Mouse (Mus musculus) forebrain, postnatal 0 days (tissue): ENCODE results near the gene Drg2. TPM values are rescaled to one million over a fixed set of nuclear protein-coding genes. Genes with fewer than 3 reads are reported as not detected.

ENCODE experiments used
- ATAC-seq: fragments of 200-750 bp; cut with Nextera tagmentation; 2 replicates; pipeline ENCODE4 v1.8.0; 2017; ENCODE audit warnings: mild to moderate bottlenecking, moderate library complexity
- DNase-seq: peaks from one replicate; pipeline ENCODE4 v3.0.0-alpha.2; 2015
- H3K27ac ChIP-seq: fragments of 300-500 bp; sonication (generic); 2 replicates; pipeline ENCODE4 v1.5.1; 2014; ENCODE audit warnings: low read depth, mild to moderate bottlenecking, antibody characterized with exemption, low read length, moderate library complexity, mixed read lengths
- H3K27me3 ChIP-seq: fragments of 300-500 bp; sonication (generic); 2 replicates; pipeline ENCODE4 v1.6.1; 2014; ENCODE audit warnings: mild to moderate bottlenecking, low read length, mixed read lengths; ENCODE audit not compliant: insufficient read depth
- H3K36me3 ChIP-seq: fragments of 300-500 bp; sonication (generic); 2 replicates; pipeline ENCODE4 v1.6.1; 2014; ENCODE audit warnings: mild to moderate bottlenecking, moderate library complexity; ENCODE audit not compliant: insufficient read depth
- H3K4me1 ChIP-seq: fragments of 300-500 bp; sonication (generic); 2 replicates; pipeline ENCODE4 v1.6.1; 2014; ENCODE audit warnings: antibody characterized with exemption; ENCODE audit not compliant: insufficient read depth
- H3K4me2 ChIP-seq: fragments of 300-500 bp; sonication (generic); 2 replicates; pipeline ENCODE4 v1.6.1; 2014; ENCODE audit warnings: low read depth, mild to moderate bottlenecking, moderate library complexity
- H3K4me3 ChIP-seq: fragments of 300-500 bp; sonication (generic); 2 replicates; pipeline ENCODE4 v1.5.1; 2014; ENCODE audit warnings: low read depth, low read length, mixed read lengths
- H3K9ac ChIP-seq: fragments of 300-500 bp; sonication (generic); 2 replicates; pipeline ENCODE4 v1.6.1; 2014; ENCODE audit warnings: mild to moderate bottlenecking
- H3K9me3 ChIP-seq: fragments of 300-500 bp; sonication (generic); 2 replicates; pipeline ENCODE4 v1.6.1; 2016; ENCODE audit warnings: low read length
- CTCF ChIP-seq: sonication (generic); IDR thresholded peaks from 2 replicates; pipeline ENCODE4 v1.5.1; 2016; ENCODE audit warnings: antibody characterized with exemption, control low read depth, low read depth
- WGBS: fragments of 180-500 bp; shearing (Covaris S2); extraction: QIAGEN DNeasy Blood & Tissue Kit; methylation state at CpG from one replicate; pipeline ENCODE4 v1.1.7; 2014; 5-methylcytosine and 5-hydroxymethylcytosine counted together
- polyA plus RNA-seq: library from polyadenylated mRNA; unstranded; fragments of >200 nt; fragmentation: Nextera tagmentation; extraction: Ambion mirVana; gene quantifications from 2 replicates; pipeline ENCODE4 v1.2.1, GENCODE M21; 2015
- total RNA-seq: library from RNA; depleted of rRNA; stranded (reverse); fragments of >200 nt; gene quantifications from 2 replicates; pipeline ENCODE4 v1.2.3, GENCODE M21; 2014

Drg2 gene
- total and polyA plus RNA-seq, 2 experiments from 2014 or later = 82.6 to 83.8 TPM

- H3K4me2 ChIP-seq = no peak overlapping the region
- H3K9ac ChIP-seq = no peak overlapping the region
- H3K4me1 ChIP-seq = no peaks in the 10 kb centered on the region
- no peaks in the 10 kb centered on the region for H3K9me3 ChIP-seq
- H3K27me3 ChIP-seq = no peaks in the 10 kb centered on the region
- TF ChIP-seq CTCF = no peak
- H3K27ac ChIP-seq = no peak overlapping the region
- no peak overlapping the region for H3K4me3 ChIP-seq
- ATAC-seq (no peak), DNase-seq (no peak)
- WGBS = 90% methylated on average over 5 of the region's 5 CpGs
- H3K36me3 ChIP-seq = no peaks in the 10 kb centered on the region
Measured at GRCm38 (mm10) chr11:60492726-60493125, 38.3 kb downstream of the Drg2 start.

- H3K4me2 ChIP-seq = no peak overlapping the region
- ATAC-seq (no peak), DNase-seq (no peak)
- no peaks in the 10 kb centered on the region for H3K36me3 ChIP-seq
- H3K9me3 ChIP-seq = no peaks in the 10 kb centered on the region
- H3K9ac ChIP-seq = no peak overlapping the region
- no peak overlapping the region for H3K27ac ChIP-seq
- 65% methylated on average over 2 of the region's 2 CpGs for WGBS
- no peak overlapping the region for H3K4me3 ChIP-seq
- H3K27me3 ChIP-seq = no peaks in the 10 kb centered on the region
- H3K4me1 ChIP-seq = no peaks in the 10 kb centered on the region
- 0 out of 2 replicates have a peak, but pooled peaks have one; percentile 26 for TF ChIP-seq CTCF
Measured at GRCm38 (mm10) chr11:60495692-60496091, 41.3 kb downstream of the Drg2 start.

- H3K4me1 ChIP-seq = peaks cover 4% of the 10 kb centered on the region; the same call in 1 of the 2 replicates
- ATAC-seq (no peak), DNase-seq (no peak)
- no peaks in the 10 kb centered on the region for H3K9me3 ChIP-seq
- TF ChIP-seq CTCF = no peak
- no peak overlapping the region for H3K27ac ChIP-seq
- no peak overlapping the region for H3K4me2 ChIP-seq
- H3K9ac ChIP-seq = no peak overlapping the region
- no peak overlapping the region for H3K4me3 ChIP-seq
- no peaks in the 10 kb centered on the region for H3K36me3 ChIP-seq
- 84% methylated on average over 13 of the region's 13 CpGs for WGBS
- no peaks in the 10 kb centered on the region; the same call in 1 of the 2 replicates for H3K27me3 ChIP-seq
Measured at GRCm38 (mm10) chr11:60507281-60507680, 52.9 kb downstream of the Drg2 start.

GRCm38 (mm10) chr11:60508950-60509349 lies 54.6 kb downstream of the Drg2 start:
- DNase-seq = no peak
- peaks cover 4% of the 10 kb centered on the region; the same call in 1 of the 2 replicates for H3K4me1 ChIP-seq
- no peak overlapping the region for H3K9ac ChIP-seq
- H3K27me3 ChIP-seq = no peaks in the 10 kb centered on the region; the same call in 1 of the 2 replicates
- H3K4me3 ChIP-seq = peak overlapping the region; percentile 34
- H3K4me2 ChIP-seq = peak overlapping the region; percentile 70
- 7% methylated on average over 11 of the region's 11 CpGs for WGBS
- ATAC-seq = no peak
- H3K27ac ChIP-seq = no peak overlapping the region
- no peak for TF ChIP-seq CTCF
- H3K9me3 ChIP-seq = no peaks in the 10 kb centered on the region
- H3K36me3 ChIP-seq = no peaks in the 10 kb centered on the region

- ATAC-seq (no peak), DNase-seq (peak; percentile 2)
- TF ChIP-seq CTCF = no peak
- Histone ChIP-seq H3K4me3 (peak overlapping the region; percentile 34), H3K4me2 (peak overlapping the region; percentile 70), H3K9ac (peak overlapping the region; percentile 47), H3K27ac (no peak overlapping the region), H3K36me3 (no peaks in the 10 kb centered on the region), H3K27me3 (no peaks in the 10 kb centered on the region; the same call in 1 of the 2 replicates), H3K9me3 (no peaks in the 10 kb centered on the region), H3K4me1 (peaks cover 4% of the 10 kb centered on the region; the same call in 1 of the 2 replicates)
- 1% methylated on average over 25 of the region's 25 CpGs for WGBS
Measured at GRCm38 (mm10) chr11:60509500-60509899, 55.1 kb downstream of the Drg2 start.

- WGBS = 86% methylated on average over 1 of the region's 1 CpGs
Measured at GRCm38 (mm10) chr11:60511893-60512292, 57.5 kb downstream of the Drg2 start.

GRCm38 (mm10) chr11:60512520-60512919 lies 58.1 kb downstream of the Drg2 start:
- Histone ChIP-seq H3K4me2 (no peak overlapping the region), H3K9me3 (no peaks in the 10 kb centered on the region), H3K4me3 (no peak overlapping the region), H3K9ac (no peak overlapping the region), H3K27me3 (no peaks in the 10 kb centered on the region; the same call in 1 of the 2 replicates), H3K36me3 (no peaks in the 10 kb centered on the region), H3K27ac (no peak overlapping the region), H3K4me1 (peaks cover 4% of the 10 kb centered on the region; the same call in 1 of the 2 replicates)
- no peak for ATAC-seq
- WGBS = 75% methylated on average over 2 of the region's 2 CpGs
- no peak for DNase-seq
- TF ChIP-seq CTCF = no peak

More at GRCm38 (mm10) chr11:60511893-60512292, 57.5 kb downstream of the Drg2 start:
- Histone ChIP-seq H3K4me2 (no peak overlapping the region), H3K4me3 (no peak overlapping the region), H3K9ac (no peak overlapping the region), H3K27me3 (no peaks in the 10 kb centered on the region; the same call in 1 of the 2 replicates), H3K36me3 (no peaks in the 10 kb centered on the region), H3K4me1 (peaks cover 4% of the 10 kb centered on the region; the same call in 1 of the 2 replicates), H3K27ac (no peak overlapping the region), H3K9me3 (no peaks in the 10 kb centered on the region)
- DNase-seq = no peak
- TF ChIP-seq CTCF = no peak
- ATAC-seq = no peak
